27 mouse cellular contexts compared by ENCODE assay signal in the genomic region with DNA sequence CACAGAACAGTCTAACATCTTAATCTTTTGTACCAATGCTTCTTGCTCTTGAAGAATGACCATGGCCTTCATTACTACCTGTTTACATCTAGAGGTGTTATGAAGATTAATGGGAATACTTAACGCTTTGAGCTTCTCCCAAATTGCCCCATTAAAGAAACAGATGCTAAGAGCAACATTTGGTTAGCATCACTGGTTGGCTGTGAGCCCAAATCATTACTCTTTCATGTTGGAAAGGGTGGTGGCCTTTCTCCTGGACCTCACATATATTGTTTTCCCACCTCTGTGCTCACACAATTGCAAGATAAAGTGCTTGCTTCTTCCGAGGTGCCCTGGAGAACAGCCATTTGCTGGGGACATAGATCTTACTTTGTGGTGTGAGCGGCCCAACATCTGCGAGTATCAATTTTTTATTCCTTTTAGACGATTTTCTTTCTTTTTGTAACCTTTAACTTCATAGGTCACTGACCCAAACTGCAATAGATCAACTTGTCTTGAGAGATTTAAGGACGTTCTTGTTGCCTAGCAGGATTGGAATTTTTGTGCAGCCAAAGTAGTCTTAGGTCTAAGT.
DNase-seq lines count a peak whose midpoint lies in the region; ATAC-seq and TF ChIP-seq lines count a peak whose summit lies in the region.
"Had no signal": no experiment of that assay in that cellular context is flagged by ENCODE, and none has a peak within 500 bp of the region (broad histone marks: within the 10 kb centered on the region; RNA-seq: fewer than 3 reads in every experiment).

No protein-coding gene starts in this region.

- WGBS in lung, embryonic 14.5 days, result 23% methylated on average over 6 of the region's 6 CpGs
- WGBS in lung, adult 2 months, result 41% methylated on average over 6 of the region's 6 CpGs

- H3K36me3 ChIP-seq in lung, embryonic 14.5 days (ENCODE audit: insufficient read depth), result no peaks in the 10 kb centered on the region
- H3K36me3 ChIP-seq: embryonic facial prominence, embryonic 10.5 days; embryonic facial prominence, embryonic 15.5 days; forebrain, embryonic 12.5 days; limb, embryonic 12.5 days; liver, embryonic 15.5 days; midbrain, embryonic 15.5 days had no signal

- H3K9ac ChIP-seq in lung, embryonic 14.5 days, result no peak overlapping the region
- H3K9ac ChIP-seq: embryonic facial prominence, embryonic 15.5 days; forebrain, embryonic 12.5 days; forebrain, postnatal 0 days; limb, embryonic 12.5 days; liver, embryonic 15.5 days; midbrain, embryonic 15.5 days had no signal

- peak; percentile 44 for DNase-seq in embryo, embryonic 10 days (ENCODE audit: low spot score)
- no peak for DNase-seq in embryo, embryonic 9.5 days (ENCODE audit: extremely low spot score)
- peak; percentile 72 for DNase-seq in lung, embryonic 14.5 days
- DNase-seq in lung, adult 2 months, result no peak
- DNase-seq in embryo, embryonic 11.5 days (ENCODE audit: low read depth, low spot score), result peak; percentile 22
- DNase-seq in mesoderm, embryonic 11.5 days (ENCODE audit: low read depth, low spot score), result peak; percentile 73
- no peak for DNase-seq in urinary bladder, postnatal 25 days (ENCODE audit: low spot score)
- no peak for DNase-seq in thymus, postnatal 36 days
- DNase-seq: cerebellum, adult 8-10 months; cerebellum, postnatal 25 days; forebrain, postnatal 0 days; gastrocnemius, postnatal 14 days; kidney, postnatal 10 days; layer of hippocampus, adult 9-11 months; right cerebral cortex, postnatal 4 days; thymus, adult 18-20 months; thymus, postnatal 4 days had no signal

- no peak for ATAC-seq in lung, embryonic 14.5 days (ENCODE audit: insufficient read depth)
- ATAC-seq: forebrain, postnatal 0 days; intestine, postnatal 0 days; midbrain, embryonic 15.5 days; Patski had no signal

- no peak for TF ChIP-seq POLR2A in lung, adult 2 months (IDR thresholded peaks at IDR 0.05; ENCODE audit: borderline replicate concordance, extremely low read depth, low read depth, low read length)

- H3K4me3 ChIP-seq in lung, embryonic 14.5 days (ENCODE audit: low read depth, low read length), result no peak overlapping the region
- H3K4me3 ChIP-seq in lung, adult 2 months (replicated peaks; ENCODE audit: extremely low read depth, low read depth, low read length), result no peak overlapping the region
- H3K4me3 ChIP-seq: embryonic facial prominence, embryonic 10.5 days; embryonic facial prominence, embryonic 15.5 days; forebrain, embryonic 12.5 days; limb, embryonic 12.5 days; liver, embryonic 15.5 days; midbrain, embryonic 15.5 days had no signal

- H3K4me2 ChIP-seq in lung, embryonic 14.5 days, result no peak overlapping the region
- H3K4me2 ChIP-seq: embryonic facial prominence, embryonic 15.5 days; forebrain, embryonic 12.5 days; limb, embryonic 12.5 days; liver, embryonic 15.5 days; midbrain, embryonic 15.5 days had no signal

- no peaks in the 10 kb centered on the region for H3K27me3 ChIP-seq in lung, embryonic 14.5 days (ENCODE audit: insufficient read depth, low read length)
- H3K27me3 ChIP-seq: embryonic facial prominence, embryonic 15.5 days; forebrain, embryonic 12.5 days; limb, embryonic 12.5 days; liver, embryonic 15.5 days; midbrain, embryonic 15.5 days; Patski had no signal

- no peaks in the 10 kb centered on the region for H3K9me3 ChIP-seq in lung, embryonic 14.5 days (ENCODE audit: low read depth, low read length)
- H3K9me3 ChIP-seq: embryonic facial prominence, embryonic 10.5 days; embryonic facial prominence, embryonic 15.5 days; forebrain, embryonic 12.5 days; limb, embryonic 12.5 days; liver, embryonic 15.5 days; midbrain, embryonic 15.5 days had no signal

- peaks cover 4% of the 10 kb centered on the region; the same call in 1 of the 2 replicates for H3K4me1 ChIP-seq in lung, embryonic 14.5 days (ENCODE audit: insufficient read depth)
- H3K4me1 ChIP-seq in lung, adult 2 months (ENCODE audit: control insufficient read depth, insufficient read depth, low read length), result no peaks in the 10 kb centered on the region
- H3K4me1 ChIP-seq: embryonic facial prominence, embryonic 10.5 days; embryonic facial prominence, embryonic 15.5 days; forebrain, embryonic 12.5 days; limb, embryonic 12.5 days; liver, embryonic 15.5 days; midbrain, embryonic 15.5 days had no signal

- H3K27ac ChIP-seq in lung, embryonic 14.5 days (ENCODE audit: low read depth), result no peak overlapping the region
- H3K27ac ChIP-seq: embryonic facial prominence, embryonic 10.5 days; embryonic facial prominence, embryonic 15.5 days; forebrain, embryonic 12.5 days; limb, embryonic 12.5 days; liver, embryonic 15.5 days; macrophage; midbrain, embryonic 15.5 days; stomach, postnatal 0 days had no signal

- no peak for TF ChIP-seq CTCF in lung, embryonic 14.5 days (IDR thresholded peaks at IDR 0.05; ENCODE audit: low read depth)
- no peak for TF ChIP-seq CTCF in lung, adult 2 months (IDR thresholded peaks at IDR 0.05; ENCODE audit: insufficient read depth, low read length)

Comparison
In these comparisons a context has a peak if more than half of its experiments do, and no peak if none do; other contexts are left out.
1. DNase-seq: peak in embryo, embryonic 10 days (single experiment), lung, embryonic 14.5 days (single experiment), embryo, embryonic 11.5 days (single experiment) and mesoderm, embryonic 11.5 days (single experiment); none in embryo, embryonic 9.5 days (single experiment), lung, adult 2 months (single experiment), urinary bladder, postnatal 25 days (single experiment) and thymus, postnatal 36 days (0 of 2).